Mouse (Mus musculus): Measurements from ENCODE around the gene Nudc. TPM values are rescaled to one million over a fixed set of nuclear protein-coding genes. Genes with fewer than 3 reads are reported as not detected.

Gene Nudc
- total RNA-seq (2017), result 194 and 277 TPM in 2 replicates

GRCm38 (mm10) chr4:133545272-133546231, at the start of gene Nudc:
Gene Nudc, minus strand, starts transcription at chr4:133545996.
- ATAC-seq (replicated peaks in 1 of 2; ENCODE audit: insufficient read depth in 1 of 2, low FRiP score in 2 of 2, low TSS enrichment in 1 of 2, low read depth in 1 of 2, poor library complexity in 2 of 2, severe bottlenecking in 2 of 2), result peak; percentile 97 to 99

GRCm38 (mm10) chr4:133595538-133595937, 49.7 kb upstream of the Nudc start:
- ATAC-seq (replicated peaks in 1 of 2; ENCODE audit: insufficient read depth in 1 of 2, low FRiP score in 2 of 2, low TSS enrichment in 1 of 2, low read depth in 1 of 2, poor library complexity in 2 of 2, severe bottlenecking in 2 of 2), result no peak

- peak; percentile 69 to 84 for ATAC-seq (replicated peaks in 1 of 2; ENCODE audit: insufficient read depth in 1 of 2, low FRiP score in 2 of 2, low TSS enrichment in 1 of 2, low read depth in 1 of 2, poor library complexity in 2 of 2, severe bottlenecking in 2 of 2)
Observed at GRCm38 (mm10) chr4:133592570-133592969, 46.8 kb upstream of the Nudc start.

- ATAC-seq (replicated peaks in 1 of 2; ENCODE audit: insufficient read depth in 1 of 2, low FRiP score in 2 of 2, low TSS enrichment in 1 of 2, low read depth in 1 of 2, poor library complexity in 2 of 2, severe bottlenecking in 2 of 2), result peak; percentile 90
Observed at GRCm38 (mm10) chr4:133584059-133584951, 38.5 kb upstream of the Nudc start, which contains the start of gene Gpn2. Gene Gpn2, plus strand, starts transcription at chr4:133584362.

- ATAC-seq (replicated peaks in 1 of 2; ENCODE audit: insufficient read depth in 1 of 2, low FRiP score in 2 of 2, low TSS enrichment in 1 of 2, low read depth in 1 of 2, poor library complexity in 2 of 2, severe bottlenecking in 2 of 2), result 0 out of 4 replicates have a peak, but pooled peaks of 1 of the 2 experiments have one; percentile 8
Observed at GRCm38 (mm10) chr4:133583690-133584058, 37.9 kb upstream of the Nudc start.

GRCm38 (mm10) chr4:133577983-133578382, 32.2 kb upstream of the Nudc start:
- no peak for ATAC-seq (replicated peaks in 1 of 2; ENCODE audit: insufficient read depth in 1 of 2, low FRiP score in 2 of 2, low TSS enrichment in 1 of 2, low read depth in 1 of 2, poor library complexity in 2 of 2, severe bottlenecking in 2 of 2)

GRCm38 (mm10) chr4:133574843-133575202, 29.0 kb upstream of the Nudc start:
- ATAC-seq (replicated peaks in 1 of 2; ENCODE audit: insufficient read depth in 1 of 2, low FRiP score in 2 of 2, low TSS enrichment in 1 of 2, low read depth in 1 of 2, poor library complexity in 2 of 2, severe bottlenecking in 2 of 2), result no peak

- ATAC-seq (replicated peaks in 1 of 2; ENCODE audit: insufficient read depth in 1 of 2, low FRiP score in 2 of 2, low TSS enrichment in 1 of 2, low read depth in 1 of 2, poor library complexity in 2 of 2, severe bottlenecking in 2 of 2), result peak; percentile 87 to 96
Observed at GRCm38 (mm10) chr4:133574070-133574842, 28.5 kb upstream of the Nudc start, which contains the start of gene Gpatch3. Gene Gpatch3, plus strand, starts transcription at chr4:133574745.

GRCm38 (mm10) chr4:133570066-133570466, 24.3 kb upstream of the Nudc start:
- ATAC-seq (replicated peaks in 1 of 2; ENCODE audit: insufficient read depth in 1 of 2, low FRiP score in 2 of 2, low TSS enrichment in 1 of 2, low read depth in 1 of 2, poor library complexity in 2 of 2, severe bottlenecking in 2 of 2), result no peak; a peak in 1 of 4 replicates

- ATAC-seq (replicated peaks in 1 of 2; ENCODE audit: insufficient read depth in 1 of 2, low FRiP score in 2 of 2, low TSS enrichment in 1 of 2, low read depth in 1 of 2, poor library complexity in 2 of 2, severe bottlenecking in 2 of 2), result no peak
Observed at GRCm38 (mm10) chr4:133569291-133570065, 23.7 kb upstream of the Nudc start.

- ATAC-seq (replicated peaks in 1 of 2; ENCODE audit: insufficient read depth in 1 of 2, low FRiP score in 2 of 2, low TSS enrichment in 1 of 2, low read depth in 1 of 2, poor library complexity in 2 of 2, severe bottlenecking in 2 of 2), result no peak
Observed at GRCm38 (mm10) chr4:133567251-133567650, 21.5 kb upstream of the Nudc start.

GRCm38 (mm10) chr4:133563123-133563571, 17.4 kb upstream of the Nudc start:
- ATAC-seq (replicated peaks in 1 of 2; ENCODE audit: insufficient read depth in 1 of 2, low FRiP score in 2 of 2, low TSS enrichment in 1 of 2, low read depth in 1 of 2, poor library complexity in 2 of 2, severe bottlenecking in 2 of 2), result peak; percentile 77 to 90

- ATAC-seq (replicated peaks in 1 of 2; ENCODE audit: insufficient read depth in 1 of 2, low FRiP score in 2 of 2, low TSS enrichment in 1 of 2, low read depth in 1 of 2, poor library complexity in 2 of 2, severe bottlenecking in 2 of 2), result no peak
Observed at GRCm38 (mm10) chr4:133561622-133562021, 15.8 kb upstream of the Nudc start.

- ATAC-seq (replicated peaks in 1 of 2; ENCODE audit: insufficient read depth in 1 of 2, low FRiP score in 2 of 2, low TSS enrichment in 1 of 2, low read depth in 1 of 2, poor library complexity in 2 of 2, severe bottlenecking in 2 of 2), result no peak
Observed at GRCm38 (mm10) chr4:133559846-133560245, 14.1 kb upstream of the Nudc start.

GRCm38 (mm10) chr4:133557041-133557717, 11.4 kb upstream of the Nudc start:
- ATAC-seq (replicated peaks in 1 of 2; ENCODE audit: insufficient read depth in 1 of 2, low FRiP score in 2 of 2, low TSS enrichment in 1 of 2, low read depth in 1 of 2, poor library complexity in 2 of 2, severe bottlenecking in 2 of 2), result no peak
